Mouse (Mus musculus) liver, embryonic 14.5 days (tissue): ENCODE results near the gene Nccrp1.
A peak's percentile ranks its signal among the peaks of the same experiment; 100 is the strongest.

Source experiments
- CTCF ChIP-seq: IDR thresholded peaks from 2 replicates; pipeline ENCODE4 v1.5.1; 2016; ENCODE audit warnings: antibody characterized with exemption, low read depth, control low read depth
- EP300 ChIP-seq: IDR thresholded peaks from 2 replicates; pipeline ENCODE4 v1.6.1; 2016; ENCODE audit warnings: antibody characterized with exemption, low read depth

DNA sequence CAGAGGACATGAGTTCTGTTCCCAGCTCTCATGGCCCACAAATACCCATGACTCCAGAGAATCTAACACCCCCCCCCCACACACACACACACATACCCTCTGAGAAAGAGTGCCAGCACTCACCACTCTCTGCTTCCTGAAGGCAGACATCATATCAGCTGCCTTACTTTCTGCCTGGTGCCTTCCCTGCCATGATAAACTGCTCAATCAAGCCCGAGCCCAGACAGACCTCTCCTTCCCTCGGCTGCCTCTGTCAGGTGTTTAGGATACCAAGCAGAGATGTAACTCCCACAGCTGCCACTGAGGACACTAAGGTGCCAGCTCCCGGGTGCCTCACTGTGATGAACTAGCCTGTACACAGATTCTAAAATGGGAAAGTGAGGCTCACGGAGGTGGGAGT lies 37.4 kb upstream of the Nccrp1 start:
- no peak; the same call in 1 of the 2 replicates for TF ChIP-seq CTCF
- peak; percentile 51 for TF ChIP-seq EP300
